Mouse (Mus musculus) gastrocnemius, adult 2 months (tissue): ENCODE measurements around the gene Sema4d. TPM values are rescaled to one million over a fixed set of nuclear protein-coding genes. Genes with fewer than 3 reads are reported as not detected.

Experiments
- DNase-seq: peaks from one replicate; pipeline ENCODE4 v3.0.0; 2022
- H3K27ac ChIP-seq: fragments of 200-600 bp; 2 replicates; pipeline ENCODE4 v1.8.1; 2022; ENCODE audit warnings: mild to moderate bottlenecking
- H3K4me3 ChIP-seq: fragments of 200-600 bp; 2 replicates; pipeline ENCODE4 v1.8.1; 2022; ENCODE audit warnings: mild to moderate bottlenecking, moderate library complexity
- CTCF ChIP-seq: fragments of 200-600 bp; IDR thresholded peaks from 2 replicates; pipeline ENCODE4 v1.8.1; 2022; ENCODE audit warnings: antibody characterized with exemption, mild to moderate bottlenecking, moderate library complexity
- intact Hi-C: fragments of 180-260 bp; cut with DNase I; formaldehyde crosslinking; loops from one replicate; pipeline ENCODE4 v1.15.1; 2025
- total RNA-seq, 2 experiments: library from RNA; stranded (reverse); gene quantifications; 2 replicates each; pipeline ENCODE4 v1.2.3; 2021

Sema4d gene
- total RNA-seq, 2 experiments from 2014 or later = 110 to 132 TPM

GRCm38 (mm10) chr13:51723114-51723513 lies 70.4 kb downstream of the Sema4d start:
- DNase-seq = no peak
- no peak overlapping the region for H3K4me3 ChIP-seq
- TF ChIP-seq CTCF = no peak
- H3K27ac ChIP-seq = no peak overlapping the region
- intact Hi-C loops = no loop called here

GRCm38 (mm10) chr13:51720556-51720955 lies 73.0 kb downstream of the Sema4d start:
- no peak overlapping the region for H3K4me3 ChIP-seq
- no peak for DNase-seq
- H3K27ac ChIP-seq = no peak overlapping the region
- intact Hi-C loops = no loop called here
- no peak for TF ChIP-seq CTCF

- DNase-seq = no peak
- Histone ChIP-seq H3K27ac (no peak overlapping the region), H3K4me3 (no peak overlapping the region)
- intact Hi-C loops = no loop called here
- TF ChIP-seq CTCF = no peak
These were observed 74.3 kb downstream of the Sema4d start for GRCm38 (mm10) chr13:51719256-51719655.

GRCm38 (mm10) chr13:51716350-51717263 lies 76.9 kb downstream of the Sema4d start:
- intact Hi-C loops = no loop called here
- no peak for DNase-seq

GRCm38 (mm10) chr13:51712022-51712421 lies 81.5 kb downstream of the Sema4d start:
- intact Hi-C loops = no loop called here
- Histone ChIP-seq H3K27ac (no peak overlapping the region), H3K4me3 (no peak overlapping the region)
- no peak for DNase-seq
- TF ChIP-seq CTCF = no peak

More at GRCm38 (mm10) chr13:51716350-51717263, 76.9 kb downstream of the Sema4d start:
- Histone ChIP-seq H3K27ac (no peak overlapping the region), H3K4me3 (no peak overlapping the region)
- no peak for TF ChIP-seq CTCF

- intact Hi-C loops = no loop called here
- no peak for TF ChIP-seq CTCF
- no peak overlapping the region for H3K4me3 ChIP-seq
- DNase-seq = no peak
- no peak overlapping the region for H3K27ac ChIP-seq
These were observed 82.8 kb downstream of the Sema4d start for GRCm38 (mm10) chr13:51710738-51711137.

GRCm38 (mm10) chr13:51705882-51706854 lies 87.4 kb downstream of the Sema4d start:
- DNase-seq = no peak
- TF ChIP-seq CTCF = no peak
- Histone ChIP-seq H3K4me3 (no peak overlapping the region), H3K27ac (no peak overlapping the region)
- intact Hi-C loops = no loop called here

GRCm38 (mm10) chr13:51703893-51704292 lies 89.7 kb downstream of the Sema4d start:
- intact Hi-C loops = no loop called here
- no peak overlapping the region for H3K4me3 ChIP-seq
- H3K27ac ChIP-seq = no peak overlapping the region
- DNase-seq = no peak
- no peak for TF ChIP-seq CTCF

- intact Hi-C loops = no loop called here
- H3K4me3 ChIP-seq = no peak overlapping the region
- no peak for DNase-seq
- TF ChIP-seq CTCF = no peak
- peak overlapping the region; percentile 29 for H3K27ac ChIP-seq
These were observed 95.2 kb downstream of the Sema4d start for GRCm38 (mm10) chr13:51698318-51698717.

GRCm38 (mm10) chr13:51697897-51698296 lies 95.7 kb downstream of the Sema4d start:
- intact Hi-C loops = no loop called here
- no peak overlapping the region for H3K4me3 ChIP-seq
- peak overlapping the region; percentile 29 for H3K27ac ChIP-seq

GRCm38 (mm10) chr13:51697455-51697854 lies 96.1 kb downstream of the Sema4d start:
- H3K27ac ChIP-seq = peak overlapping the region; percentile 29
- no peak for TF ChIP-seq CTCF

More at GRCm38 (mm10) chr13:51697897-51698296, 95.7 kb downstream of the Sema4d start:
- TF ChIP-seq CTCF = no peak
- no peak for DNase-seq

GRCm38 (mm10) chr13:51696481-51696880 lies 97.1 kb downstream of the Sema4d start:
- Histone ChIP-seq H3K27ac (no peak overlapping the region), H3K4me3 (no peak overlapping the region)
- no peak for DNase-seq
- no peak for TF ChIP-seq CTCF
- intact Hi-C loops = no loop called here

More at GRCm38 (mm10) chr13:51697455-51697854, 96.1 kb downstream of the Sema4d start:
- H3K4me3 ChIP-seq = no peak overlapping the region
- intact Hi-C loops = no loop called here
- DNase-seq = no peak

- DNase-seq = peak; percentile 4
- no peak for TF ChIP-seq CTCF
- intact Hi-C loops = no loop called here
- Histone ChIP-seq H3K27ac (no peak overlapping the region), H3K4me3 (no peak overlapping the region)
These were observed 104.9 kb downstream of the Sema4d start for GRCm38 (mm10) chr13:51688688-51689087.
